Mouse (Mus musculus) lung, postnatal 0 days (tissue): ENCODE data around the gene Olfr675.

Source experiments
- CTCF ChIP-seq: IDR thresholded peaks from 2 replicates; pipeline ENCODE4 v1.5.1; 2016; ENCODE audit warnings: antibody characterized with exemption, mild to moderate bottlenecking
- EP300 ChIP-seq: IDR thresholded peaks from 2 replicates; pipeline ENCODE4 v1.6.1; 2016; ENCODE audit warnings: antibody characterized with exemption, mild to moderate bottlenecking, control low read depth

DNA sequence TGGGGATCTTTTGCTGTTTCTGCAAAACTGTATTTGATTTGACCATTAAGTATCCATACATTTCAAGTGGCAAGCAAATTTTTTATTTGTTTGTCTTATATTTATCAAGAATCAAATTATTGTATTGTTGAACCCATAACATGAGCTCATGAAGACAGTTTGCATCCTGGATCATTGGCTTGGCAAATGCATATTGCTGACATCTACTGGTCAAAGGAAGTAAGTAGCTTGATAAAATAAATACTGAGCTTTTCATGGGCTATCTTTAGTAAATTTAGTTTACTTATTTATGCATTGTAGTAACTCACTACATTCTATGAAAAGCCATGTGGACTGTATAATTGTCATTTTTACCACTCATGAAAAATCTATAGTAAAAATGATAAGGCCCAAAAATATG, 30.7 kb upstream of the Olfr675 start:
- no peak for TF ChIP-seq CTCF
- no peak for TF ChIP-seq EP300
